Mouse (Mus musculus) embryonic fibroblast, embryonic 13.5 days (primary cell): ENCODE measurements around the gene Dock8.

ENCODE experiments used
- CTCF ChIP-seq: IDR thresholded peaks from 2 replicates; pipeline ENCODE4 v1.5.1; 2011; ENCODE audit warnings: mild to moderate bottlenecking, control low read depth, low read length, moderate library complexity, borderline replicate concordance; ENCODE audit not compliant: insufficient read depth
- POLR2A ChIP-seq: IDR thresholded peaks from 2 replicates; pipeline ENCODE4 v1.6.1; 2011; ENCODE audit warnings: low read depth, mild to moderate bottlenecking, control low read depth, low read length, moderate library complexity

- TF ChIP-seq CTCF, result no peak
- no peak for TF ChIP-seq POLR2A
Measured at GRCm38 (mm10) chr19:25036784-25037183, 37.5 kb downstream of the Dock8 start.
